In genomic region chr12:35331303-35331702, GRCm38 (mm10) we compare ENCODE assay signal across 9 mouse cellular contexts.
DNase-seq lines count a peak whose midpoint lies in the region; ATAC-seq and TF ChIP-seq lines count a peak whose summit lies in the region.
"Had no signal": no experiment of that assay in that cellular context is flagged by ENCODE, and none has a peak within 500 bp of the region (broad histone marks: within the 10 kb centered on the region; RNA-seq: fewer than 3 reads in every experiment).

No protein-coding gene starts in this region.

- H3K36me3 ChIP-seq in heart, adult 2 months (ENCODE audit: control insufficient read depth, insufficient read depth, low read length): no peaks in the 10 kb centered on the region
- no peaks in the 10 kb centered on the region for H3K36me3 ChIP-seq in heart, embryonic 10.5 days
- H3K36me3 ChIP-seq in hindbrain, embryonic 14.5 days (replicated peaks; ENCODE audit: control insufficient read depth, insufficient read depth): no peaks in the 10 kb centered on the region
- H3K36me3 ChIP-seq: lung, embryonic 15.5 days had no signal

- TF ChIP-seq POLR2A in heart, adult 2 months (IDR thresholded peaks at IDR 0.05; ENCODE audit: insufficient read depth, low read depth, low read length): no peak

- no peak overlapping the region for H3K4me2 ChIP-seq in hindbrain, embryonic 14.5 days (replicated peaks)
- H3K4me2 ChIP-seq: lung, embryonic 15.5 days had no signal

- no peak overlapping the region for H3K4me3 ChIP-seq in heart, adult 2 months
- no peak overlapping the region for H3K4me3 ChIP-seq in heart, embryonic 10.5 days
- H3K4me3 ChIP-seq in hindbrain, embryonic 14.5 days (replicated peaks; ENCODE audit: low read length): no peak overlapping the region
- H3K4me3 ChIP-seq: lung, embryonic 15.5 days had no signal

- no peaks in the 10 kb centered on the region for H3K9me3 ChIP-seq in heart, embryonic 10.5 days
- H3K9me3 ChIP-seq in hindbrain, embryonic 14.5 days (ENCODE audit: control insufficient read depth, low read length): no peaks in the 10 kb centered on the region
- H3K9me3 ChIP-seq: lung, embryonic 15.5 days had no signal

- no peaks in the 10 kb centered on the region for H3K79me2 ChIP-seq in heart, adult 2 months (replicated peaks; ENCODE audit: control insufficient read depth, insufficient read depth, low read length)

- H3K4me1 ChIP-seq in heart, adult 2 months (ENCODE audit: control insufficient read depth, insufficient read depth, low read length): no peaks in the 10 kb centered on the region
- H3K4me1 ChIP-seq in heart, embryonic 10.5 days: no peaks in the 10 kb centered on the region
- no peaks in the 10 kb centered on the region for H3K4me1 ChIP-seq in hindbrain, embryonic 14.5 days (replicated peaks; ENCODE audit: control insufficient read depth, insufficient read depth, low read length)
- H3K4me1 ChIP-seq: lung, embryonic 15.5 days had no signal

- intact Hi-C loops in heart, adult 2 months (cut with DNase I): no loop called here

- DNase-seq in heart, adult 2 months: no peak
- DNase-seq in heart, embryonic 10.5 days (ENCODE audit: low spot score): no peak
- peak; percentile 13 for DNase-seq in 3134 (ENCODE audit: extremely low read depth, insufficient read length, low spot score)
- peak; percentile 11 for DNase-seq in T-cell, adult 2 months (ENCODE audit: low spot score)
- peak; percentile 16 for DNase-seq in mesoderm, embryonic 11.5 days (ENCODE audit: low read depth, low spot score)
- DNase-seq in frontal cortex, postnatal 36 days (ENCODE audit: low spot score in 2 of 2): no peak
- no peak for DNase-seq in cerebellum, adult 9-11 months
- no peak for DNase-seq in hindbrain, embryonic 14.5 days (ENCODE audit: low spot score)

- no peak for ATAC-seq in hindbrain, embryonic 14.5 days (ENCODE audit: low FRiP score)

- TF ChIP-seq EP300 in heart, adult 2 months (IDR thresholded peaks at IDR 0.05; ENCODE audit: insufficient read depth, low read depth, low read length): no peak

- peak; percentile 73 for TF ChIP-seq CTCF in heart, adult 2 months (IDR thresholded peaks at IDR 0.05)

- no peaks in the 10 kb centered on the region for H3K27me3 ChIP-seq in heart, adult 2 months (ENCODE audit: control insufficient read depth, insufficient read depth, low read length)
- no peaks in the 10 kb centered on the region for H3K27me3 ChIP-seq in heart, embryonic 10.5 days (ENCODE audit: insufficient read depth, poor library complexity, severe bottlenecking)
- no peaks in the 10 kb centered on the region for H3K27me3 ChIP-seq in hindbrain, embryonic 14.5 days (ENCODE audit: control insufficient read depth, insufficient read depth, low read length)
- H3K27me3 ChIP-seq: lung, embryonic 15.5 days had no signal

- H3K27ac ChIP-seq in heart, adult 2 months: no peak overlapping the region
- H3K27ac ChIP-seq in heart, embryonic 10.5 days: no peak overlapping the region
- H3K27ac ChIP-seq in hindbrain, embryonic 14.5 days: no peak overlapping the region
- H3K27ac ChIP-seq: lung, embryonic 15.5 days had no signal

- 96% methylated on average over 3 of the region's 3 CpGs for WGBS in heart, adult 2 months
- WGBS in heart, embryonic 10.5 days: 91% methylated on average over 3 of the region's 3 CpGs
- 92% methylated on average over 3 of the region's 3 CpGs for WGBS in hindbrain, embryonic 14.5 days

- H3K9ac ChIP-seq in heart, adult 2 months (ENCODE audit: low read depth, low read length): no peak overlapping the region
- no peak overlapping the region for H3K9ac ChIP-seq in hindbrain, embryonic 14.5 days
- H3K9ac ChIP-seq: lung, embryonic 15.5 days had no signal

Comparison
In these comparisons a context has a peak if more than half of its experiments do, and no peak if none do; other contexts are left out.
1. DNase-seq: peak in 3134 (single experiment), T-cell, adult 2 months (single experiment) and mesoderm, embryonic 11.5 days (single experiment); none in heart, adult 2 months (0 of 2), heart, embryonic 10.5 days (single experiment), frontal cortex, postnatal 36 days (0 of 2), cerebellum, adult 9-11 months (single experiment) and hindbrain, embryonic 14.5 days (single experiment).